Mouse (Mus musculus): ENCODE data around the gene Bcl10. TPM values are rescaled to one million over a fixed set of nuclear protein-coding genes. Genes with fewer than 3 reads are reported as not detected.
A peak's percentile ranks its signal among the peaks of the same experiment; 100 is the strongest.
"Not testable (repeated sequence)": the region's sequence is repeated elsewhere in the genome, so short reads cannot be mapped to it uniquely, and the experiment has no call there.

The Bcl10 gene
- total RNA-seq, 1 experiment from 2014 or later = 25.7 TPM

DNA sequence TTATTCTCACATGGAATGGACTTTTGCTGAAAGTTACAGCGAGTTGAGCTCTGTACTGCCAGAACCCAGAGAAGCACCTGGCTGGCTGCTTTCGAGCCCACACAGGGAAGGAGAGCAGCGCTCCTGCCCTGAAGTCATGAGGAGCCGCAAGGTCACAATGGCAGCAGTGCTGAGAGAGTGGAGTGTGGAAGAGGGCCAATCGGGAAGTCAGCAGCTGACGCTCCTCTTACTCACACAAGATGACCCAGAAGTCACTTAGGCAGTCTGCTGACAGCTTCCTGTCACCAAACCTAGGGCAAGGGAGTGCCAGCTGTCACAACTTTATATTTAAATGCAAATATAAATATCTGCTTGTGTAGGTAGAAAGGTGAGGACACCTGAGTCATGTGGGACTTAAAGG lies 9.3 kb upstream of the Bcl10 start:
- peak; percentile 35 for DNase-seq

DNA sequence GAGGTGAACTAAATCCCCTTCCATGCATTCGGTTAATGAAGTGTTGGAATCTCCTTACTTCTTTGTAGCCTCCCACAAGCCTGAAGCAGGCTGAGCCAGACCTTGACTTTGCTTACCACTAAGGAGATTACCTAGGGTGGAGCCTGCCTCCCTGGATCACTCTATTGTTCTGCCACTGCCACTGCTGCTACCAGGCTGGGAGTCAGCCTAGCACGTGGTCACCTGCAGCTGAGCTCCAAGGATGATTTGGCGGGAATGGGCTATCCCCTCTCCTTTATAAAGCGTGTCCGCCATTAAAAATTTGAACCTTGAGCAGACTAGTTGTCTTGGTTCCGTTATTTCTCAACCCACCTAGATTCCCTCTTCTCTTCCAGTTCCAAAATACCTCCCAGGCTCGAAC lies 8.7 kb upstream of the Bcl10 start:
- DNase-seq = not testable (repeated sequence)

DNA sequence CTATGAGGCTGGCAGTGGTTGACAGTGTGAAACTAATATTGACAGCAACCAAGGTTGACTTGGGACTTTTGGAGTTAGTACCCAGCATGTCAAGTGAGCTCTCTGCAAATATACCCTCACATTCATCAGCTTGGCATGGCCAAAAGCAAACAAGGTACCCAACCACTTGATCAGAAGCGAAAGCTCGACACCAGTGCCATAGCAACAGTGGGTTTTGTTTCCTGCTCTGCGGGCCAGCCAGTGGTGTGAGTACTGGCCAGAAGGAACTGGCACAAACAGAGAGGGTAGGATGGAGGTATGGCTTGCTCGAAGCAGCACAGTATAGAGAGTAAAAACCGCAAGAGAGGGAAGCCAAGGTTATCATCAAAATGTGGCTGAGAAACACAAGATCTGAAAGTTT lies 6.2 kb upstream of the Bcl10 start:
- DNase-seq = no peak

DNA sequence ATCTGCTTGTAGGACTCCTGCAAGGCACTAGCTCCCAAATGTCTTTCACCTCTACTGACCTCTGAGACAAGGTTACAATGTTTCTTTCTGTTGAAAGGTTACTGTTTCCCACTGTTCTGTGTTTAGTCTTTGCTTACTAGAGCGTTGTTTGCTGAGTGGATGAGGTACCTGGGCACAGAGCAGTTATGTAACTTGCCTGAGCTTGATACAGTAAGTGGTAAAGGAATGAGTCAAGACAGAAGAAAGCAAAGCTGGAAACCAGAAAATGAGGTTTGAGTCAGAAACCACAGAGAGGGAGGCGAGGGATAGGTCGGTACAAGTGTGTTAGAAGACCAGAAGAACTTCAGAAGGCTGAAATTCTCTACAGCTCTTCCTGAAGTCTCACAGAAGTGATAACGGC lies 5.8 kb upstream of the Bcl10 start:
- DNase-seq = no peak

DNA sequence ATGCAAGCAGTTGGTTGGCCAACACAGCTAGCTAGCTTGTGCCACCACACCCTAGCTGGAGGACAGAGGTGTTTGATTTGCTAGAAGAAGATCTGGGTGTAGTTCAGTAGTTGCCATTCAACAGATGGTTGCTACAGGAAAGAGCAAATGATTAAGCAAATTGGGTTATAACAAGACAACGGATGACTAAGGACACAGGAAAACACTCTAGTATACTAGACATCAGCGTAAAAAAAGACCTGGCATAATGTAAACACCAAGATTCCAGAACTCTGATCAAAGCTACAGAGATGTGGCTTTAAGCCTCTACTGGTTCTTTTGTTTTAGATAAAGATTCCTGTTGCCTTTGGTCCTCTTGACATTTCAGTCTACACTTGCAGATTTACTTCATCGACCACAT lies 367 bp downstream of the Bcl10 start:
- DNase-seq = no peak

DNA sequence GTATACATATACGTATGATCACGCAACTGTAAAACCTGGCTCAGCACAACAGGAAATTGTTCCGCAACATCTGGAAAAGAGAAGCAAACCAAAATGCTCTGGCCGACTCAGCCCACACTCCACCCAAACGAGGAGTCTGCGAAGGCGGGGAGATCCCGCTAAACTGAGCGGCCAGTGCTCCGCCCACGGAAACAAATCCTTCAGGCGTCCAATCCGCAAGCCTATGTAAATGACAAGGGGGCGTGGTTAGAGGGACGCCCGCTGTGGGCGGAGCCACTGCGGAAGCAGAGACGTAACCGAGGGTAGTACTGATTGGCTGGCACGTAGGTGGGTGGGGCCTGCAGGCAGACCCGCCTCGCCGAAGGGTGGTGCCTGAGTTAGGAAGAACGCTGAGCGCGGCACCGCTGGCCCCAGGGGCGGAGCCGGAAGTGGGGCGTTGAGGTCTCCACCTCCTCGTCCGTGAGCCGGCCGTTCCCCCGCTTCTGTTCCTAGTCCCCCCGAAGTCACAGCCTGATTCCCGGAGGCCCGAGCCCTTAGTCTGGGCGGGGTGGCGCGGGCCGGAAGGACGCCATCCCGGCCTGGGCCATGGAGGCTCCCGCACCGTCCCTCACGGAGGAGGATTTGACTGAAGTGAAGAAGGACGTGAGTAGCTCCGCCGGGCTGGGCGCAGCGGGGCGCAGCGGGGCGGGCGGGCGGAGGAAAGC lies 1.4 kb downstream of the Bcl10 start:
- peak; percentile 100 for DNase-seq

DNA sequence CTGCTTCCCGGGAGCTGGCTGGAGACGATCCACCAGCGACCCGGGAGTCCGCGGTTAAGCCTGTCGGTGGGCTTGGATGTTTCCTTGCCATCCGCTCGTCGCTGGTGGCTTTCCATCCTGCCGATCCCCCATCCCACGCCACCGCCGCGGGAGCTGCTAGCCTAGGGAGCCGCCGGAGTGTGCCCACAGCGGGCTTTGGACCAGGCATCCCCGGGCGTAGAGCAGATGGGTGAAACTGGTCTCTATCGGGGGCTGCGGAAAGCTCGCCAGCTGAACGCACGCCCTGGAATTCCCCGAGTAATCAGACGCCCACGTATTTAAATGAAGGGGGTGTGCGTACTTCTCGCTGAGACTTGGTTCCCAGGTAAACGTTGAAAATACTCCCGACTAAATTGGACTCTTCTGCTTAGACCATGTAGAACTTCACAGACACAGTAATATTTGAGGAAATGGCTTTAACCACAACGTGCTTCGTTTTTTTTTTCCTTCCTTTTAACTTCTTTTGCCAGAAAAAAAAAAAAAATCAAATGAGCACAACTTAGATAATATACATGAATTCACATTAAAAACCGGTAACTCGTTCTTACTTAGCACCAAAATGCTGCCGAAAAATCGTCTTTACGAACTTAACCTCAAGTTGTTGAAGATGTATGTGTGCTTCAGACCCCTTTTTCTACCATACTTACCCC lies 2.2 kb downstream of the Bcl10 start:
- DNase-seq = peak; percentile 70

DNA sequence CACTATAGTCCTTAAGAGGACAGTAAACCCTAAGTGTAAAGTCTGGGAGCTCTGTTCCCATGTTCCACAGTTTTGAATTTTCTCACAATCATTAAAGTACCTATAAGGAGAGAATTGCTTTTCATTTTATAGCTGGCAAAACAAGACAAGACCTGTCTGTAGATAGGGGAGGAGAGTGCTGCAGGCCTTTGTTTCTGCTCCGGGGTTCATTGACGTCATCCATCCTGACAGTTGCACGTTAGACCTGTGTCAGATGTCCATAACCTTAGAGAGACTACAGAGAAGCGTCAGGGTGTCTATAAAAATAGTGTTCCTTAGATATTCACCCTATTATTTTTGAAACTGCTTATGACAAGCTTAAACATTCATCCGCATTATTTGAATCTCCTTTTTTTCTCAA lies 2.9 kb downstream of the Bcl10 start:
- DNase-seq = no peak

DNA sequence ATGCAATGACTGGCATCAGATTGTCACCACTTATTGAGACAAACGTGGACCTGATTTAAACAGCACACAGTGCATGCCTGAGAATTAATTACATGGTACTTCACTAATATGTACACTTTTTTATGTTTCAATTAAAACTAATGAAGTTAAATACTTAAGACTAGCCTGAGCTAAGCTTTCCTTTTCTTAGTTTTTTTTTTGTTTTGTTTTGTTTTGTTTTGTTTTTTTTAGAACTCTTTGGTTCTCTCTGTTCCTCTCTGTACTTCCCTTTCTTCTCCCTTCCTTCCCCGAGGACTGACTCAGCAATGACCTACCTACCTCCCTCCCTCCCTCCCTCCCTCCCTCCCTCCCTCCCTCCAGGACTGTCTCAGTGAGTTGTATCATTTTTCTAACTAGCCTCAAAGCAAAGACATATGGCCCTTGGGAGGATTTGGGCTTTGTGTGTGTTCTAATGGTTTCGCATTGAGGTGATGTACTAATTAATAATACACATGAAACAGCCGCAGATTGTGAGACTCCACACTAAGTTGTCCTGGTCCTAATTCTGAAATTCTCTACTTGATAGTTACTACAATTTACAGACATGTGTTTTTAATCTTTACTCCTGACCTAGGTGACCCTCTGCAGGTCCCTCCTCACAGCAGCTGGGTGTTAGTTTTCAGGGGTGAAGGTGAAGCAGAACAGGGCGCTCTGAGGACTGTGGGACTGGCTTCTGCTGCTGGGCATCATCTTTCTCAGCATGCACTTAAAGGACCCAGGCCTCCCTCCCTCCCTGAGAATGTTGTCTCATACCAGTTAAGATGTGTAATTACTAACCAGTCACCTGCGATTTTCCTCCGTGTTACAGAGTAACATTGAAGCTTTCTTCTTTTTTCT lies 7.2 kb downstream of the Bcl10 start:
- DNase-seq = no peak

DNA sequence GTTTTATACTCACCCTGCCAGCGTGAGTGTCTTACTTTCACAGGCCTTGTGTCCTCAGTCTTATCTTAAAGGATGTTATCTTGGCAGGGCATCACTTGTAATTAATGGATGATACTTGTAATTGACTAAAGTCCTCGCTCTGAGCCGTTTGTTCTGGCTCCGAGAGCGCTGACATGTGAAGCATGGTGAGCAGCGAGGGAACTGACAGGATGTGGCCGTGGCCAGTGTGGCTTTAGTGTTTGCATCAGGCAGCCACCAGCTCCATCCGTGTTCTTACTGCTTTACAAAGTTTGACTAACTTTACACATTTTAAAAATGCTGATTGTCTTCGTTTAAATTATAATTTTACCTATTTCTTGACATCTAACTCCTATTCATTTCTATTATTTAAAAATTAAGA lies 11.2 kb downstream of the Bcl10 start:
- DNase-seq = no peak

DNA sequence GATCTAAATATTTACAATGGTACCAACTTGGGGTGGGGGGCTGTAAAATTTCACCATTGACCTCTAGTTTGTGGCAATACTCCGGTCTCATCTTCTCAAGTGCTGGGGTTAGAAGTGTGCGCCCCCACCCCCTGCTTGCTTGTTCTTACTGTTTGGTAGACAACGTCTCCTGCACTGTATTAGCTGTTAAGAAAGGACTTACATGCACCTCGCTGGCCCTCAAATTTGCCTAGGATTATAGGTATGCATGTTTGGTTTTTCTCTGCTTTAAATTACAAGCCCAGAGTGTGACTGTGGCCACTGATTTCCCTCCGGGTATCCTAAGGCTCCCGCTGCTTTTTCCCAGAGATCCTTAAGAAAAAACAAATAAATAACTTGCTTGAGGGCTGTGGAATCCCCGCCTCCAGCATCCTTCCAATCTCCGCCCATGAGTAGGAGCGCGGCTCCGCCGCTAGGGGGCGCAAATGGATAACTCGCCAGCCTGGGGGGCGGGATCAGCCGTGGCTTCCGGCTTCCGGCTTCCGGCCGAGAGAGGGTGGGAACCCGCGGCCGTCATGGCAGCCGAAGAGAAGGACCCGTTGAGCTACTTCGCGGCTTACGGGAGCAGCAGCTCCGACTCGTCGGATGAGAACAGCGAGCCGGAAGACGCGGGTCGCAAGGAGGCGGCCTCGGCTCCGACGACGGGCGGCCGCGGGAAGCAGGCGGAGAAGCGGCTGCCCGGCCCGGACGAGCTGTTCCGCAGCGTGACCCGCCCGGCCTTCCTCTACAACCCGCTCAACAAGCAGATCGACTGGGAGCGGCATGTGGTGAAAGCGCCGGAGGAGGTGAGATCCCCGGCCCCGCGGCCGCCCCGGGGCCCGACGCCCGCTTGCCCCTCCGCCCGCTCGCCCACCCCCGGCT lies 15.2 kb downstream of the Bcl10 start, which contains the start of gene 2410004B18Rik:
Gene 2410004B18Rik, plus strand, starts transcription at position 510 of the 900 bp plus-strand sequence.
- peak; percentile 96 for DNase-seq

DNA sequence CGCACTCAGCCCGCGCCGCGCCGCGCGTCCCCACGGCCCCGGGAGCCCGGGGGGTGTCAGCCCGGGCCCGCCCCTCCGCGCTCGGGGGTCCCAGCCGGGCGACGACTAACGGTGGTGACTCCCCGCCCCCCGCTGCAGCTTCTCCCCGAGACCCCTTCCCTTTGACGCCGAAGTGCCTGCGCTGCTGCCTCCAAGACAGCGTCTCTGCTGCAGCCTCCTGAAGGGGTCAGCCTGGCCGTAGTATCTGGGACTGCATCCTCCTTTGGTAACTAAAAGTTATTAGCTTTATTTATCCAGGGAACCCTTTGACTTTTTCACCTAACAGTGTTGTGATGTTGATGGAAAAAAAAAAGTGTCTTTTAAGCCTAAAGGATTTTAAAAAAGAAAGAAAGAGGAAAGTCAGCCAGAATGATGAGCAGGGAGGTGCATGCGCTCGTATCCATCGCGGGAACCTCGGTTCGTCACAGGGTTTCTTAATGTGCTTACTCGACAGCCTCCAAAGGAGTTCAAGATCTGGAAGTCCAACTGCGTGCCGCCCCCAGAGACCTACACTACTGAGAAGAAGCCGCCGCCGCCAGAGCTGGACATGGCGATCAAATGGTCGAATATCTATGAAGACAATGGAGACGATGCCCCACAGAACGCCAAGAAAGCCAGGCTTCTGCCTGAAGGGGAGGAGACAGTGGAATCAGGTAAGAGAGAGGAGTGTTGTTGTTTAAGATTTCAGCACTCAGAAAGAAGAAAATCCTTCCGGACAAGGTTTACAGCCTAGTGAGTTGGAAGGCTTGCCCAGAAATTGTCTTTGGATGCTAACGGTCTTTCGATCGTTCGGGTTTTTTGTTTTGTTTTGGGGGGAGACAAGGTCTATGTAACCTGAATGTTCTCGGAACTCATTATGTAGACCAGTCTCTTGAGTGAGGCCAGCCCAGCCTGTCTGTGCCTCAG lies 16.1 kb downstream of the Bcl10 start:
- DNase-seq = peak; percentile 48

DNA sequence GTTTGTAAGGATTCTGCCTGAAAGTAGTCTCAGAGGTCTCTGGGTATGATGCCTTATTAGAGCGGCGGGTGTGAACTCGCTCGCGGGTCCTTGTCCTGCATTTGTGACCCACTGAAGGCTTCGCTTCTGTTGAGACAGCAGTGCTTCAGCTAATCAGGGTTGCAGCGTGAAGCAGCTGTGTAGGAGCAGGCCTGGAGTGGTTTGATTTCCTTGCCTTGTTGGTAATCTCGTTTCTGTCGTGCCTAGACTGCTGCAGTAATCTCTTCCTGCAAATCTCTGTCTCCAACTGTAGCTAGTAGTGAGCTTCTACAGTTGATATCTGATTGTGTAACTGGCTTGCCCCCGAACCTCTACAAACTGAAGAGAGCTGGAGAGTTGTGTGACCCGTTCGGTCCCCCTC lies 16.8 kb downstream of the Bcl10 start:
- no peak for DNase-seq

DNA sequence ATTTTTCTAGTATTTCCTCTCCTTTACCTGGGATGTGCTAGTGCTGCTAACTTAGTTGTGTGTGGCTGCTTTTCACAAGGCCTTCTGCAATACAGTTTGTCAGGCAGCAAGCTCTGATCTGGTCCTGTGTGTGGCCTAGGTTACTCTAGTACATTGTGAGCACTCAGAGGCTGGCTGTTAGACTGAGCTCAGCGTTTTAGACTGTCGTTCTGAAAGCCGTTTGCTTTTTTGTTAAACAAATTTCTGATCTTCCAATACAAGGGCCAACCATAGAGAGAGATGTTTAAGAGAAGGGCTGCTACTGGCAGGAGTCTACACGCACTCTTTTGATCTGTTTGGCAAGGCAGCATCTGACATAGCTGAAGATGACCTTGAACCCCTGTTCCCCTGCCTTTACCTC lies 17.4 kb downstream of the Bcl10 start:
- no peak for DNase-seq

DNA sequence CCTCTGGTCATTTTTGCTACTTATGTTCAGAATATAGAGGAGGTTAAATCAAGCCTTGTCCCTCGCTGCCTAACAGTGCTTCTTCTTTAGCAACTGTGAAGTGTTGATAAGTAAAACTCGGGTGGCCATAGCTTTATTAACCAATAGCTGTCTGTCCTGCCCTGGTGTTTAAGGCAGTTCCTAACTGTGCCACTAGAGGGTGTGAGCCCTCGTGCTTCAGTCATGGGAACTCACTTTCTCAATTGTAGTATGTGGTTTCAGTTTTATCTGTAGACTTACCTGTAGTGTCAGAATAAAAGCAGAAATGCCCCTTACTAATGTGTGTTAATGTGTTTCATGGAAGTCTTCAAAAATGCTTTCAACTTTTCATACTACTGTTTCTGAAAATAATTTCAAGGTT lies 19.4 kb downstream of the Bcl10 start:
- DNase-seq = peak; percentile 77

DNA sequence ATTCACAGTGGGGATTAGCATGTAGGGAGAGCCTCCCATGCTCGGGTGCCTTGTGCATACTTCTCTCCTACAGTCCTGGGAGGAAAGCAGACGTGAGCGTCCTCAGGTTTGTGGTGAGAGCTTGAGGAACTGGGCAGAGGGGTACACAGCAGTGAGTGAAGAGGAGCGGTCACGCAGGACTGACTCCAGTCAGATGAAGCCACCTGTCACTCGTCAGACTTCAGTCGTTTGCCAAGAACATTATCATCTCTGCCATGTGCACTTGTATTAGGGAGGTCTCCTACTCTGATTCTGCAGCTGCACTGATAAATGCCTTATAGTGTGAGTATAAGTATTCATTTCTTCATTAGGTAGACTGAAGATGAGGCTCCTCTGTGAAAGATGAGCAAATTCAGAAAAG lies 21.7 kb downstream of the Bcl10 start:
- DNase-seq = no peak

DNA sequence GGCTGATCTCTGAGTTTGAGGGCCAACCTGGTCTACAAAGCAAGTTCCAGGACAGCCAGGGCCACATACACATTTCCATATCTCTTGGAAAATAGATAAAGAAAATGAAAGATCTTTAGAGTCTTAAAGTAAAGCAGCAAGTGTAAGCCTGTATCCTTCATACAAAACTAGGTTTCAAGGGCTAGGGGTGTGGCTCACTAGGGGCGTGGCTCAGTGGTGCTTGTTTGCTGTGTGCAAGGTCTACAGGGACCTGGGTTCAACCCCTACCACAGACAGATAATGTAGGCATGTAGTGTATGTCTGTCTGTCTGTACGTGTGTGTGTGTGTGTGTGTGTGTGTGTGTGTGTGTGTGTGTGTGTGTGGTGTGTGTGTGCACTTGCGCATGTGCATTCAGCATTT lies 23.3 kb downstream of the Bcl10 start:
- DNase-seq = no peak

DNA sequence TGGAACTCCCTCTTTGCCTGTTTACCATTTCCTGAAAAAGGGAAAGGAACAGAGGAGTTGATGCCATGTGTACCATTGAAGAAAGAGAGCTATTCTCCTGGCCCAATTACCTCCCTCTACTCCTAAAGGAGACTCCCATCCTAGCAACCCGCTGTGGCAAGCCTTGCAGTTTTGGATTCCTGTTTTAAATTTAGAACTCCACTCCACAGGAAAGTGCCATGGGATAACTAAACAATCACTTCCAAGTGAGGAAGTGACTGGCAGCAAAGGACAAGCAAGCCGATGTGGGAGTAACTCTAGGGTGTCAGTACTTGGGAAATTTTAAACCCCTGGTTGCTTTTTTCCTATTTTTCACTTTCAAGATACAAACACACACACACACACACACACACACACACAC lies 24.1 kb downstream of the Bcl10 start:
- no peak for DNase-seq

DNA sequence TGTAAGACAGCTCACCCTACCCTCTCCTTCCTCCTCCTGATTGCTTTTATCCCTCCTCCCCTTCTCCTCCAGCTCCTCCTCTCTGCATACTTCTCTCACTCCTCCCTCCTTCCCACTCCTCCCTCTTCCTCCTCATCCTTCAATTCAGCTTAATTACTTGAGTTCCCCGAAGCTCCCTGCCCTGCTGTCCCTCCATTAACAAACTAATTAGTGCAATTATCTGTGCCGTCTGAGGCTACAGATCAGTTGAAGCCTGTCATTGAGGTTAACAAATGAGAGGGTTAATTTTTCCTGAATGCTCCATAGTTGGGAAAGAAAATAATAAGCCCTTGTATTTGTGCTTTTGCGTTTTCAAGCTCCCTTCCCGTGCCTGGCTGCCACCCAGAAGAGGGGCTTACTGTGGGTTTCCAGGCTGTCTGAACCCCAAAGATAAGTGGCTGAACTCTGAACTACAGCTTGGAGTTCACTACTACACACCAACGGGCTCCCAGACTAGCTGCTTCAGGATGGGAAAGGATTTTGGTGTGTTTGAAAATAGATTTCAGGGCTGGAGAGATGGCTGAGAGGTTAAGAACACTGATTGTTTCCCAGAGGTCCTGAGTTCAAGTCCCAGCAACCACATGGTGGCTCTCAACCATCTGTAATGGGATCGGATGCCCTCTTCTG lies 25.1 kb downstream of the Bcl10 start:
- DNase-seq = no peak

All from adrenal gland, postnatal 14 days (tissue).